Mouse (Mus musculus): ENCODE results near the gene Sestd1.

Gene Sestd1

GRCm38 (mm10) chr2:77174313-77174712 lies 106.1 kb downstream of the Sestd1 start:
- no peak for DNase-seq (ENCODE audit: low spot score in 2 of 2)

GRCm38 (mm10) chr2:77173821-77174220 lies 106.6 kb downstream of the Sestd1 start:
- DNase-seq (ENCODE audit: low spot score in 2 of 2) = no peak

DNA sequence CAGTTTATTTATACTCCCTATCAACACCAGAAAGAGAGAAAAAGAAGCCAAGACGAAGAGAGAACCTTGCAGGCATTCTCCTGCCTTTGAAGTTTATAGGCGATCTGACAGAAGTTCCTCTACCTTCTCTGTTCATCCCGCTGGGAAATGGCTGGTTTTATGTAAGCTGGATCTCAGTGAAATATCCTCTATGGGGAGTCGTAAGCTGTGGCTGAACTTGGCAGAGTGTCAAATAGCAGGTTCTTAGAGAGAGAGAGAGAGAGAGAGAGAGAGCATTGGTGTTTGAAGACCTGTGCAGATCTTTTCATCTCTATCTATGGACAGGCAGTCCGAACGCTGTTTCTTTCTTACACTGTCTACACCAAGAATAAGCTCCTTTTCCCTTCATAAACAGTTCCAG lies 107.0 kb downstream of the Sestd1 start:
- no peak for DNase-seq (ENCODE audit: low spot score in 2 of 2)

DNA sequence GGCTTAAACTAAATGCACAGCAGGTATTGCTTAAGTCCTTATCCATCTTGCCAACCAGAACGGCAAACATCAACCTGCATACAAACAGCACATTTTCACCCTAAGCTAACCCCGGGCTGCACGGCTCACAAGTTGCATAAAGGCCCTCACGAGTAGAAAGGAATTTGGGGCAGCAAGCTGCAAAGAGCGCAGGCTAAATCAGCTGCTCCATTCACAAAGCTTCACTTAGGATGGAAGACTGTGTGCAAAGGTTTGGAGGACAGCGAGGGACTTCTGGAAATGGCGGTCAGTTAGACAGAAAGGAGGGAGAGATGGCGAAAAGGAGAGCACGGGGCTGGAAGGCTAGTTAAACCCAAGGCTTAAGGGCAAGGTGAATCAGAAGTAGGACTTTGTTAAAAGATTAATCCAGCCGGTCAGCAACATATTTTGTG lies 108.1 kb downstream of the Sestd1 start:
- no peak for DNase-seq (ENCODE audit: low spot score in 2 of 2)

DNA sequence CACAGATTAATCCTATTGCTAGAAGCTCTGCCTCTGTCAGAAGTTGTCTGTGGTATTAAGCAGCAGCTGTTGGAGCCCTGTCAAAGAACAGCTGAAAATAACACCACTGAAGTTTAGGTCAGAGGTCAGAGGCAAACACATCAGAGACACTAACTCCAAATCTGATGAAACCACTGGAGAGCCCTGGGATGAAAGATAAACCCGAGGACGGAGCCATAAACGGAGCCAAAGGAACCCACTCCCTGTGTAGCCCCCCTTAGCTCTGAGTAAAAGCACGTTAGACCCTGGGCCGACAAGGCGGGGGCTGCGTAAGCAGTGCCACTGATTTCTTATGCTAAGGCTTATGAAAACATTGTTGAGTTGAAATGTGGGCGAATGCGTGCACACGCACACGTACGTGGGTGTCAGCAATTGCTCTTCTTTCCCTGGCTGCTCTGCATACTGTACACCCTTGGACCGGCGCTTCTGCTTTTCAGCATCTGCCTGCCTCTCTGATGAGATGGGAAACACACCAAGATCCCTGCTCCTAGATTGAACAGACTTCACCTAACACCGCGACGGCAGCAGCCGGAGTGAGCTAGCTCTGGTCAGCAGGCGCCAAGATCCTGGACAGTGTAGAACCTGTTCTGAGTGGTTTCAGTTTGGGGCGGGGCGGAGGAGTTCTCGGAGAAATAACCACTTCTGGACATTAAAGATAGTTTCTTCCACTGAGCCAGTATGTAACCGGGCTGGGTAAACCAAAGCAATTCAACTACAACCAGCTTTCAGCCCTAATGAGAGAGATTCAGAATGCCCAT lies 108.8 kb downstream of the Sestd1 start:
- peak in 1 of 2 experiments; percentile 41 for DNase-seq (ENCODE audit: low spot score in 2 of 2)

DNA sequence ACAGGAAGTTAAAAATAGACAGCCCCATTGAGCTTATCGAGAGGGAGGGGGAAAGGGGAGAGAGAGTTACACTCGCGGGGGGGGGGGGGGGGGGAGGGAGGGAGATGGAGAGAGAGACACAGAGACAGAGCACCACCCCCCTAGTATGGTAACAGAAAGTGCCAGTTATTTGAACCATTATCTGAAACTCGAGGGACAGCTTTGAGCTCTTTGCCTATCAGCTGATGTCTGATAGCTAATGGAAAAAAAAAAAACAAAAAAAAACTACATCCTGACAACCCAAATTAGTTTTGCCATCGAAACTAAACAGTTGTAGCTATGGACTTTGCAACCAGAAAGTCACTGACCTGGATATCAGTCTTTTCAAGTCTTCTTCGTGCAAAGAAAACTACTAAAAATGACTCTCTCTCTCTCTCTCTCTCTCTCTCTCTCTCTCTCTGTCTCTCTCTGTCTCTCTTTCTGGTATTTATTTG lies 109.7 kb downstream of the Sestd1 start, which contains the start of gene Ccdc141:
Gene Ccdc141, minus strand, starts transcription at position 4 of the 473 bp plus-strand sequence.
- no peak for DNase-seq (ENCODE audit: low spot score in 2 of 2)

DNA sequence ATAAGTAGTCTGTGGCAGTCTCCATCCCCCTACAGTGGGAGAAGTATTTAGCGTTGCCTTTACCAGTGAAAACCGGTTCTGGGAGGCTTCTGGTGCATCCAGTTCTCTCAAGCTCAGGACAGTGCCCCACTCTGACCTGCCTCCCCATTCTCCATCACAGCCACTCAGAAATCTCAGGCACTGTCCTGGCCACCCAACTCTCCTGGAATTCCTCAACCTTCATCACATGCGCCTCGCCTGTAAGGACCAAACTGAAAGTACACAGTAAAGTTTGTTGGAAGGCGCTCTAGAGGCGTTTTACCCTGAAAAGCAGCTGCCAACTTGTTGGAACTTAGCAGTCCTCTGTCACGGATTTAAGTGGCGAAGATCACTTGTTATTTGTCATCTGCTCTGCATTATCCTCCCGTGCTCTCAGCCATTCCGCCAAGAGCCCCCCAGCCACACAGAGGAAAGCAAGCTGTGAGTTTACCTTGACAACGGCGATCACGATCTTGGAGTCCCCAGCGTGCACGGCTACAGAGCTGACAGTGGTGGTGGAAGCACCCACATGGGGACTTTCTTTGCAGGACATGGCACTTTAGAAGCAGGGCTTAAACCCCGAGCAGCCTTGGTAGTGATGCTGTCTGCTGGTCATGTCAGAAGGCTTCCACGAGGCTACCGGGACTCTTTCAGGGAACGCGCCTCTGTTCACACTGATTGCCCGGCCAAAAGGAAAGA lies 110.3 kb downstream of the Sestd1 start:
- no peak for DNase-seq (ENCODE audit: low spot score in 2 of 2)

DNA sequence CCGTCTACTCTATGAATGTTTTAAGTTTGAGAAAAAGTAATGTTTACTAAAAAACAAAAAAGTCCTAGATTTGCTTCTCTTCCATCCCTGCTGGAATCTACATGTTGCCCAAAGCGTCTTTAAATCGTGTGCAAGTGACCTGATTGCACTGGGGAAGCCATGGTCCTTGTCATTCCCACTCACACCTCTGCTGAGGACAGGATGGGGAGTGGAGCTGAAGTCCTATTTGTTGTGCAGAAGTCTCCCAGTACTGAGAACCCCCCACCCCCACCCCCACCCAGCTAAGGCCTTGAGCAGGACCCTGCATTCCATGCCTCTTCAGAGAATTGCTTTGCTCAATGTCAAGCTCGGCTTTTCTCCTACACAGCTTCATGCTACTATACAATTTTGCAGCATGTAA lies 111.2 kb downstream of the Sestd1 start:
- DNase-seq (ENCODE audit: low spot score in 2 of 2) = no peak

- DNase-seq (ENCODE audit: low spot score in 2 of 2) = no peak
Measured at GRCm38 (mm10) chr2:77168781-77169180, 111.6 kb downstream of the Sestd1 start.

GRCm38 (mm10) chr2:77168081-77168685 lies 112.2 kb downstream of the Sestd1 start:
- no peak for DNase-seq (ENCODE audit: low spot score in 2 of 2)

GRCm38 (mm10) chr2:77166366-77166765 lies 114.0 kb downstream of the Sestd1 start:
- no peak for DNase-seq (ENCODE audit: low spot score in 2 of 2)

DNA sequence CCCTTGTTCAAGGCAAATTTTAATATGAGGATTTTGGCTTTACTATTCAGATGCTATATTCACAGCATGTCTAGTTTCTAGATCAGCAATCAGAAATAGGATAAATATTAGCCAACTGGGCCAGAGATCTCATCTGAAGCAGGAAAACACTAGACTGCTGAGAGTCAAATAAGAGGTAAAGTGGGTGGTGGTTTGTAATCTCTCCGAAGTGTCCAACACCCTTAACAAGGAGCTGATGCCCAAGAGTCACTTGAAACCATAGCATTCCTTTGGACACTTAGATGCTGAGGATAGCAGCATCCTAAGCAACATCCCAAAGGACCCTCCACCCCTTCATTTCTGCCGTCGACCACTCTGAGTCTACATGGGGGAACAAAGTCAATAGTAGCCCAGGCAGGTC lies 115.7 kb downstream of the Sestd1 start:
- no peak for DNase-seq (ENCODE audit: low spot score in 2 of 2)

DNA sequence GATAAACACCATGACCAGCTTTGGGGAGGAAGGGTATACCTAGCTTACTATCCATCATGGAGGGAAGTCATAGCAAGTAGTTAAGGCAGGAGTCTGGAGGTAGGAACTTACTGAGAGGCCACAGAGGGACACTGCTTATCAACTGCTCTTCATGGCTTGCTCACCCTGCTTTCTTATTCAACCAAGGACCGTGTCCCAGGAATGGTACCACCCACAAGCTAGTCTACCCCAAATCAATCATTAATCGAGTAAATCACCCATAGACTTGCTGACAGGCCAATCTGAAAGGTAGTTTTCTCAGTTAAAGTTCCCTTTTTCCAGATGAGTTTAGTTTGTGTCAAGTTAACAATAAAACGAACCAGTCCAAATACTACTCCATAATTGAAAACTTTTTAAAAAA lies 117.0 kb downstream of the Sestd1 start:
- no peak for DNase-seq (ENCODE audit: low spot score in 2 of 2)

DNA sequence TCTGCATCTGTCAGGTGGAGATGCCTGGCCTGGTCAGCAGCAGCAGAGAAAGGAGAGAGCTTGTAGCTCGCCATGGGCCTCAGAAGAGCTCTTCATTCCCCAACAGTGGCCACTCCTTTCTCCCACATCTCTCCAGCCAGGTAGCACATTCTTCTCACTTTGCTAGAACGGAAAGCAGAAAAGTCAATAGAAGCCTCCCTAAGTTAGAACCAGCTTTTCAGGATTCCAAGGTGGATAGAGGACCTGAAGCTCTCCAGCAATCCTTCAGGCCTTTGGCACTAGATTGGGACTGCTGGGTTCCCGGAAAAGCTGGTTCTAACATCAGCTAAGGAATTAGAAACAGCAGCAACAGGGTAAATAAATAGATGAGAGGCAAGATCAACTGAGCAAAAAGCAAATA lies 118.3 kb downstream of the Sestd1 start:
- no peak for DNase-seq (ENCODE audit: low spot score in 2 of 2)

DNA sequence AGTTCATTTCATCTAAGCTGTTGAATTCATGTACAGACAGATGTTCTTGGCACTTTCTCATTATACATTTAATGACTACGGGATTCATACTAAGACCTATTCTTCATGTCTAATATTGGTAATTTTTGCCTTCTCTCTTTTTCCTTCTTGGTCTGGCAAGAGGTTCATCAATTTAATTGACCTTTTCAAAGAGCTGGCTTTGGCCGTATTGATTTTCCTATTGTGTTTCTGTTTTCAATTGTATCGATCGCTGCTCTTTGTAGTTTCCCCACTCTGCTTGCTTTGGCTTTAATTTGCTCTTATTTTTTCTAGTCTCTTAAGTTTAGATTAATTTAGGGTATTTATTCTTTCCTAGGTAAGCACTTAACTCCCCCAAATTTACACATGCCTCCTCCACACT lies 122.8 kb downstream of the Sestd1 start:
- no peak for DNase-seq (ENCODE audit: low spot score in 2 of 2)

DNA sequence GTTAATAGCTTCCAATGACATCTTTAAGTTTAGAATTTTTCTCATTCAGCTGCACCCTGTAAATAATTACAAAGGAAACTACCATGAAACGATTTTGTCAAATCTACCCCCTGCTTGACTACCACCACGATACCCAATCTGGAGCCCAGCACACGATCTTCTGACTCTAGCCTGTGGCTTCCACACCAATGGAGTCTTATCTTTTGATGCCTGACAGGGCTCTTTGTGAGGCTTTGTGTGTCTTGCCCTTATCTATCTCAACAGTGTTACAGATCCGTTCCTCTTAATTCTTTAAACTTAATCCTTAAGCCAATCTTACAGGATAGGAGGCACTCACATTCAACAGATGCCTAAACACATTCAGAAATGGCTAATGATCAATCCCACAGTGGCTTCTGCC lies 126.3 kb downstream of the Sestd1 start:
- DNase-seq (ENCODE audit: low spot score in 2 of 2) = no peak

GRCm38 (mm10) chr2:77151255-77151654 lies 129.1 kb downstream of the Sestd1 start:
- no peak for DNase-seq (ENCODE audit: low spot score in 2 of 2)

GRCm38 (mm10) chr2:77149576-77149975 lies 130.8 kb downstream of the Sestd1 start:
- DNase-seq (ENCODE audit: low spot score in 2 of 2) = no peak

DNA sequence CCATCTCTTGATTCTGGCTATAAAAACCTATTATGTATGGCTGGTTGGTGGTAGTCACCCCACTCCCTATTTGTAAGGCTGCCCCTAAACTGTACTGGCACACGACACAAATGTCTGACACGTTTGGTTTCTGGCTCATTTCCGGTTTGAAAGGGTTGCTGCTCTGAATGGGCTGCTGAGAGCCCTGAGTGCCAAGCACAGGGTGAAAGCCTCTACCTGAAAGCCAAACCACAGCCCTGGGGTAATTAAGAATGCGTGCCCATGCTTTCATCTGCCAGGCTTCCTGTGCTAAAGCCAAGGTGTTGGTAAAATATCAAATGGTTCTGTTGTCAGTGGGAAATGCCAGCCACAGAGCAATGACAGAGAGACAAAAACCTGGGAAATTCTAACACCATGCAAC lies 132.2 kb downstream of the Sestd1 start:
- DNase-seq (ENCODE audit: low spot score in 2 of 2) = no peak

GRCm38 (mm10) chr2:77146968-77147367 lies 133.4 kb downstream of the Sestd1 start:
- DNase-seq (ENCODE audit: low spot score in 2 of 2) = no peak

DNA sequence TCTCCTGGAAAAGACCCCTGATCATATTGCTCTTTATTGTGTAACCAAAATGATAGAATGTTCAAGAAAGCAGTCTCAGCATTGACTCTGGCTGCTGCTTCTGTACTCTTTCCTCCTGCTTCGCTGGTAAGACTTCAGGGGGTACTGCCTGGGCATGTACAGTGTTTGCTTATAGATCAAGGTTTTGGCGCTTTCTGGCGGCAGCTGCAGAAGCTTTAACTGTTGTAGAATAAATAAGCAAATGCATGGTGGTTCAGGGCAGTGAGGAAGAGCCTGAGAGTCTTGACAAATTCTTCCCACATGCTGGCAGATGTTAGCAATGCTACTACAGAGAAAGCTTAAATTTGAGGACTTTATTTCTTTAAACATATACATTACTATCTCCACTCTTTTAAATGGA lies 134.1 kb downstream of the Sestd1 start:
- no peak for DNase-seq (ENCODE audit: low spot score in 2 of 2)

DNA sequence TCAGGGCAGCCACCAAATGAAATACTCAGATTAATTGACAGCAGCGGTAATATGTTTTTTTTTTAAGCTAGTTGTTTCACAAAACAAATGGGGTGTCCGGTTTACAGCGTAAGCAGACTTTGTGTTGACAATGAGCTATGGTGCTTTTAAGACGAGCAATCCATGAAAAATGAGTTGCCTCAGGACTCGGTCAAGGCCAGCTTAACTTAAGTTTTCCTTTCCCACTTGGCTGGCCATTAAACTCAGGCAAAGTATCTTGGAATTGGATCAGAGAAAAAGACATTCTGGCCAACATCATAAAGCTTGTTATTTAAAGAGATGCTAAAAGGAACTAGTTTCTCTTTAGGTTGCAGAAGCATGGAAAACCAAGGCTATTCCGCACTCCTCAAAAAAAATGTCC lies 136.9 kb downstream of the Sestd1 start:
- DNase-seq (ENCODE audit: low spot score in 2 of 2) = no peak

GRCm38 (mm10) chr2:77138879-77139278 lies 141.5 kb downstream of the Sestd1 start:
- DNase-seq (ENCODE audit: low spot score in 2 of 2) = no peak
